Mouse (Mus musculus) forebrain, embryonic 10.5 days (tissue): ENCODE results near the gene Snrpa1. TPM values are rescaled to one million over a fixed set of nuclear protein-coding genes. Genes with fewer than 3 reads are reported as not detected.
A peak's percentile ranks its signal among the peaks of the same experiment; 100 is the strongest.

ENCODE experiments used
- DNase-seq: peaks from one replicate; pipeline ENCODE4 v3.0.0-alpha.2; 2017; ENCODE audit warnings: low spot score; ENCODE audit errors: extremely low spot score
- H3K27ac ChIP-seq: fragments of 300-500 bp; sonication (generic); 2 replicates; pipeline ENCODE4 v1.5.1; 2016; ENCODE audit warnings: mild to moderate bottlenecking
- H3K27me3 ChIP-seq: fragments of 300-500 bp; sonication (generic); 2 replicates; pipeline ENCODE4 v1.6.1; 2016; ENCODE audit warnings: mild to moderate bottlenecking; ENCODE audit not compliant: poor library complexity, severe bottlenecking
- H3K36me3 ChIP-seq: fragments of 300-500 bp; sonication (generic); replicated peaks from 2 replicates; pipeline ENCODE4 v1.6.1; 2016; ENCODE audit warnings: mild to moderate bottlenecking, moderate library complexity
- H3K4me1 ChIP-seq: fragments of 300-500 bp; sonication (generic); 2 replicates; pipeline ENCODE4 v1.6.1; 2016
- H3K4me3 ChIP-seq: fragments of 300-500 bp; sonication (generic); 2 replicates; pipeline ENCODE4 v1.5.1; 2016; ENCODE audit warnings: mild to moderate bottlenecking, moderate library complexity
- H3K9me3 ChIP-seq: fragments of 300-500 bp; sonication (generic); 2 replicates; pipeline ENCODE4 v1.6.1; 2016; ENCODE audit warnings: mild to moderate bottlenecking, moderate library complexity
- WGBS: fragments of 180-500 bp; shearing (Covaris S2); methylation state at CpG from one replicate; pipeline ENCODE4 v1.1.7; 2016; 5-methylcytosine and 5-hydroxymethylcytosine counted together
- polyA plus RNA-seq: library from polyadenylated mRNA; unstranded; fragments of >200 nt; fragmentation: Nextera tagmentation; extraction: Ambion mirVana; gene quantifications from 2 replicates; pipeline ENCODE4 v1.2.1, GENCODE M21; 2016

The Snrpa1 gene
- polyA plus RNA-seq, 1 experiment from 2014 or later = 292 TPM

DNA sequence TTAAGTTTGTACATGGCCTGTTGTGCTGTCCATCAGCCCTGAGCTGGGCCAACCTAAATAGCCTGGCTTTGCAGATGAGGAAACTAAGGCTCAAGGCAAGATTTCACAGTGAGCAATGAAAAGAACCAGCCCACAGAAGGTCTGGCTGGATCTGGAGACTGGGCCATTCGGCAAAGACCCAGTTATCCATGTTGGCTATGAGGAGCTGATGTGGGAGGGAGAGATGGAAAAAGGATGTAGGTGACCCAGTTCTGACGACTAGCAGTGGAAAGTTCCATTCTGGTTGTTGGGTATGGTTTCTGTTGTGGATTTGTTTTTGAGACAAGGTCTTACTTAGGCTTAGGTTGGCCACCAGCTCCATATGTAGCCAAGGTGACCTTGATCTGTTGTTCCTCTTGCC, 29.3 kb downstream of the Snrpa1 start:
- WGBS = 88% methylated on average over 2 of the region's 2 CpGs
- Histone ChIP-seq H3K4me3 (no peak overlapping the region), H3K36me3 (peaks cover 99% of the 10 kb centered on the region), H3K27me3 (no peaks in the 10 kb centered on the region), H3K4me1 (no peaks in the 10 kb centered on the region), H3K9me3 (no peaks in the 10 kb centered on the region), H3K27ac (no peak overlapping the region)
- no peak for DNase-seq

DNA sequence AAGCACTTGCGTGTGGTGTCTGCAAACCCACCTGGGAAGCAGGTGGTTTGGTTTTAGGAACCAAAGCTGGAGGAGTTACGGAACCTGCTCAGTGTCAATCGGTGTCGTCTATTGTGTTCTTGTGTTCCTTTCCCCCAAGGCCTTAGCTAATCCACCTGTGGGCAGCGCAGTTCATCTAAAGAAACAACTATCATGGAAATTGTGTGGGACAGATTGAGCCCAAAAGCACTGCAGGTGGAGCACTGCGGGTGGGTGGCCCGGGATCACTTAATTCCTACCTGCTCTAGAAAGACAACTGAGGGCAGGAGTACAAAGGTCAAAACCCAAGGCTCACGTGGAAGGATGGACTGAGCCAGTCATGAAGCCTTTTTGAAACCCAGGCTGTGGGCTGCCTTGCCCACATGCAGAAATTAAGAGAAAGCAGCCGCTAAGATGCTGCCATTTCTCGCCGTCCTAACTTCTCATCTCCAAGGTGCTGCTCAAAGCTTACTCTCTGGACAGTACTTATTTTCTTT, 31.9 kb downstream of the Snrpa1 start:
- Histone ChIP-seq H3K36me3 (peaks cover 72% of the 10 kb centered on the region), H3K27me3 (no peaks in the 10 kb centered on the region), H3K4me1 (no peaks in the 10 kb centered on the region), H3K9me3 (no peaks in the 10 kb centered on the region), H3K4me3 (no peak overlapping the region), H3K27ac (no peak overlapping the region)
- WGBS = 80% methylated on average over 11 of the region's 11 CpGs
- no peak for DNase-seq

DNA sequence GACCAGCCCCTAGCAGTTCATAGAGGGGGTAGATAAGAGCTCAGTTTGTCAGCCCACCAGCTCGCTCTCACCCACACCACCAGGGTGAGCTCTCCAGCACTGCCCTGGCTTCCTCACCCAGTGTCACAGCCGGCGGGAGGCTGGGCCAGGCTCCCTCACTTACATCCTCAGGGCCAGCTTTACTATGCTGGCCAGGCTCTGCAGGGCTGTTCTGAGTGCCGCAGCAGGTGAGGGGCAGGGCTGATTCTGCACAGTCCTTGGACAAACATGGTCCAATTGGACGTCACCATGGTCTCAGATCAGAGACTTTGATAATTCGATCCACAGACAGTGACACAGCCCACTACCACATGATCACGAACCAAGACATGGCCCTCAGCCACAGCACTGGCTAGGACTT, 32.8 kb downstream of the Snrpa1 start:
- Histone ChIP-seq H3K27ac (no peak overlapping the region), H3K36me3 (peaks cover 64% of the 10 kb centered on the region), H3K27me3 (no peaks in the 10 kb centered on the region), H3K4me1 (no peaks in the 10 kb centered on the region), H3K4me3 (no peak overlapping the region), H3K9me3 (no peaks in the 10 kb centered on the region)
- WGBS = 86% methylated on average over 7 of the region's 7 CpGs
- no peak for DNase-seq

DNA sequence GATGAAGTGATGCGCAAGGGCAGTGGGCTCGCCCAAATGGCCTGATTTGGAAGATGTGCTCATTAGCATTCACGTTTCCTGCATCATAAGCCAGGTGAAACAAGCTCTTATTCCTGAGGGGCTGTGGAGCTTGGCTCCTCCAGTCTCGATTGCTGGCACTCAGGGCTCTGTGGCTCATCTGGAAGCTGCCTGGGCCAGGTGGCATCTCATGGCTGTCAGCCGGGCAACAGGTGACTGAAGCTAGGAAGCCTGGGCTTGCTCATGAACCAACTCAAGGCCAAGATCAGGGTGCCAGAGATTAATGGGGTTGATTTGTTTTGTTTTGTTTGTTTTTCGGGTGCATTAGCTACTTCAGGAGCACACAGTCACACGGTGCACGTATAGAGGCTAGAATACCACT, 33.9 kb downstream of the Snrpa1 start:
- Histone ChIP-seq H3K36me3 (peaks cover 53% of the 10 kb centered on the region), H3K4me3 (no peak overlapping the region), H3K4me1 (no peaks in the 10 kb centered on the region), H3K27ac (no peak overlapping the region), H3K9me3 (no peaks in the 10 kb centered on the region), H3K27me3 (no peaks in the 10 kb centered on the region)
- DNase-seq = no peak
- WGBS = 91% methylated on average over 8 of the region's 8 CpGs

DNA sequence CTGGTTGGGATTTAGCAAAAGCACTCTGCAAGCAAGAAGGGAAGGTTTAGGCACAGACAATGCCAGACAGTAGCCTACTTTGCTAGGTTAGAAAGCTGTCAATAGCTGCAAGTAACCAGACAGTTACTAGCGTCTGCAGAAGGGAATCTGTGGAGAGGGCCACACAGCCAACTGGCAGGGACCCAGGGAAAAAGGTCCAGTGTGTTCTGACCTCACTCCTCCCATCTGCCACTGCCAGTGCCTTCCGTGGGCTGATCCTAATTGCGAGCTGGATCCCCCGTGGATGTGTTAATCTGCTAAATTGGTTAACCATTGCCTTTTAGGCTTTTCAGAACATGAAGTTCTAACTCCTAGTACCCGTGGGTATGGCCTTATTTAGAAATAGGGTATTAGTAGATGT, 35.3 kb downstream of the Snrpa1 start:
- no peak for DNase-seq
- Histone ChIP-seq H3K36me3 (peaks cover 38% of the 10 kb centered on the region), H3K4me3 (no peak overlapping the region), H3K27me3 (no peaks in the 10 kb centered on the region), H3K4me1 (peaks cover 4% of the 10 kb centered on the region; the same call in 1 of the 2 replicates), H3K9me3 (no peaks in the 10 kb centered on the region), H3K27ac (no peak overlapping the region)
- WGBS = 86% methylated on average over 5 of the region's 5 CpGs

DNA sequence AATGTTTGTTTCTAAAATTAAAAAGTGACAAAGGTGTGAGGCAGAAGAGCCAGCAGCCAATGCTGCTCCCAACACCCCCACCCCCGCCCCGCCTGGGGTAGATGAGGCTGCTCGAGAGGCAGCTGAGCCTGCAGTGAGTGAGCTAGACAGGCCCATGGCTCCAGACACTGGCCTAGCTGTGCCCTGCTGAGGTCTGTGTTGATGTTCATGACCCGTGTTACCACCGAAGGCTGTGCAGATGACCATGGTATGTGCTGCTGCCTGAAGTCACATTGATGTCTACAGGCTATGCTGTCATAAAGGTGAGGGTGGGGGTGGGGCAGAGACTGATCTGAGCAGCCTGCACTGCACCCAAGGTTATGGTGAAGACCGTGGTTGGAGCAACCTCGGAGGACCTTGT, 40.0 kb downstream of the Snrpa1 start:
- no peak for DNase-seq
- no peaks in the 10 kb centered on the region for H3K27me3 ChIP-seq
- H3K36me3 ChIP-seq = no peaks in the 10 kb centered on the region
- no peak overlapping the region for H3K27ac ChIP-seq
- no peak overlapping the region for H3K4me3 ChIP-seq
- no peaks in the 10 kb centered on the region for H3K9me3 ChIP-seq
- peaks cover 4% of the 10 kb centered on the region; the same call in 1 of the 2 replicates for H3K4me1 ChIP-seq
- WGBS = 90% methylated on average over 7 of the region's 7 CpGs

DNA sequence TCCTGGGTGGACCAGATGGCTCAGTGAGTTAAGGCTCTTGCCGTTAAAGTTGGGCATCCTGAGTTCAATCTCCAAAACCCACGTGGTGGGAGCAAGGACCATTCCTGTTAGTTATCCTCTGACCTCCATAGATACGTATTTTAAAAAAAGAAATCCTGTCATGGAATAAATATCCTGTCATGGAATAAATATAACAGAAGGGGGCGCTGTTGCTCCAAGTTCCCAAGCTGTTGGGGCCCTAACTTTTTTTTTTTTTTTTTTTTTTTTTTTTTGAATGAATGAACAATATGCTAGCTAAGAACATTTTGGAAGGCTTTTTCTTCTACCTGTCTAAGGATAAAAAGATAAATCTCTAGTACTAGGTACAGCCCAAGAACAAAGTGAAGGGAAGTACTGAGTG, 43.1 kb downstream of the Snrpa1 start:
- WGBS = 4% methylated on average over 4 of the region's 4 CpGs
- no peak for DNase-seq
- H3K27ac ChIP-seq = no peak overlapping the region

DNA sequence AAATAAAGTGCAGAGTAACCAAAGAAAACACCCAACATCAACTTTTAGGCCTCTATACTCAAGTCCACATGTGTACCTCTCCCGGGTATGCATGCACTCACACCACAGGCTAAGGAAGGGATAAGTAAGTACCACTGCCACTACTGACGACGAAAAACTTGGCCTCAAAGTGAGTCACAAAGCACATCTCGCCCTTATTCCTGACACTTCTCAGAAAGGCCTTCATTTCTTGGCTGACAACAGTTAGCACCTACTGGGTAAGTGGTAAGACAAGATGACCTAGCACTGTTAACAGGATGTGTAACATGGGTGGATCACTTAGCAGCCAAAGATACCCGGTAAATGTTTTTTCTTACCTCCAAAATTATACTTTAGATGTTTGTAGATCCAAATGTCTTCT, 45.7 kb downstream of the Snrpa1 start:
- Histone ChIP-seq H3K27ac (no peak overlapping the region), H3K9me3 (no peaks in the 10 kb centered on the region), H3K4me3 (no peak overlapping the region), H3K36me3 (no peaks in the 10 kb centered on the region), H3K27me3 (peaks cover 21% of the 10 kb centered on the region), H3K4me1 (peaks cover 11% of the 10 kb centered on the region)
- WGBS = 92% methylated on average over 5 of the region's 5 CpGs
- no peak for DNase-seq

More for the DNA sequence above, 43.1 kb downstream of the Snrpa1 start:
- peaks cover 4% of the 10 kb centered on the region; the same call in 1 of the 2 replicates for H3K4me1 ChIP-seq
- no peaks in the 10 kb centered on the region for H3K36me3 ChIP-seq
- no peaks in the 10 kb centered on the region for H3K9me3 ChIP-seq
- H3K4me3 ChIP-seq = no peak overlapping the region
- H3K27me3 ChIP-seq = peaks cover 12% of the 10 kb centered on the region

DNA sequence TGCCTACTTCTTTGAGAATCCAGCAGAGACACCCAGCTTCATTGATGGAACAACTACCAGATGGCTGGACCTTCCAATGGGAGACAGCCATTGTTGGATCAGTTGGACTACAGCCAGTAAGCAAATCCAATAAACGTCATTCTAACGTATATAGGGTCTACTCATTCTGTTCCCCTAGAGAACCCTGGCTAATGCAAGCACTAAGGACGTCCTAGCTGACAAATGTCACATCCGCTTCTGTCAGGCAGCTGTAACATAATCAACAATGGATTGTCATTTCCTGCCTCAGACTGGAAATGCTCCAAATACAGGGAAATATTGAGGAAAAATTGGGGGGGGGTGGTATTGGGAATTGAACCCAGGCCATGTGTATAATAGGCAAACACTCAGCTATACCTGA, 47.0 kb downstream of the Snrpa1 start:
- H3K27me3 ChIP-seq = peaks cover 21% of the 10 kb centered on the region
- H3K9me3 ChIP-seq = no peaks in the 10 kb centered on the region
- no peaks in the 10 kb centered on the region for H3K36me3 ChIP-seq
- no peak for DNase-seq
- peaks cover 13% of the 10 kb centered on the region for H3K4me1 ChIP-seq
- 85% methylated on average over 4 of the region's 4 CpGs for WGBS
- H3K4me3 ChIP-seq = no peak overlapping the region
- H3K27ac ChIP-seq = no peak overlapping the region

DNA sequence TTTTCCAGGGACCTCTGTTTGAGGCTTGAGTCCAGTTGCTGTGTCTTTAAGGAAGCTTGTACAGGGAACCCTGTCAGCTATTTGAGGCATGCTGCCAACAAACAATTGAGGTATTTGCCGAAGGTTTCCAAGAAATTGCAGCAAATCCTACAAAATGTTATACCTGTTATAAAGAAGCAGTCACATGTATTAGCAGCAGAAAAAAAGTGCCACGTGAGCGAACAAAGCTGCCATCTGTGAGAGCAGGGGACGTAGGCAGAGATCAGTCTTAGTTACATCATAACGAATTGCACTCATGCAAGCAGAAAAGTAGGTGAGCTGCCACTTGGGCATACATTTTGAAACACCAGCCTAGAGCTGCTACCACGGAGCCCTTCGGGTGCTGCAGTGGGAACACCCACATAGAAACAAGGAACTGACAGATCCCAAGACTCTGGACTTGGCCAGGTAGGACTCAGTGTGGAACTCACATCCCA, 47.8 kb downstream of the Snrpa1 start:
- 85% methylated on average over 7 of the region's 7 CpGs for WGBS
- H3K27ac ChIP-seq = no peak overlapping the region
- H3K4me1 ChIP-seq = peaks cover 22% of the 10 kb centered on the region
- no peak overlapping the region for H3K4me3 ChIP-seq
- H3K27me3 ChIP-seq = peaks cover 21% of the 10 kb centered on the region
- no peaks in the 10 kb centered on the region for H3K9me3 ChIP-seq
- no peak for DNase-seq
- no peaks in the 10 kb centered on the region for H3K36me3 ChIP-seq

DNA sequence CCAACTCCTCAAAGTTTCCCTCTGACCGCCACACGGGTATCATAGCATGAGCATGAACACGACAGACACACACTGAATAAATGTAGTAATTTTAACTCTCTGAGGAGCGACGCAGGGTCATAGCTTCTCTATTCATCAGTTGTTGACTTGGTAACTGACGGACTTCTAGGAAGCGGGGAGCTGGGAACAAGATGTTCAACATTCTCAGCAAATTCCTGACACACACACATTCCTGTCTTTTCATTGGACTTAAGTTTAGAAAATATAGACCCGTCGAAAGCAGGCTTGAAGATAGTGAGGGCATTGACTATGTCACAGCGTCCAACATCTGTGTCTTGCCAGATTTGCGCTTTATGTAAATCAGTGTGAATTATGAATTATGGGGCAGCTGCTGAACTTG, 48.4 kb downstream of the Snrpa1 start:
- Histone ChIP-seq H3K27ac (no peak overlapping the region), H3K4me3 (no peak overlapping the region), H3K36me3 (no peaks in the 10 kb centered on the region; the same call in 1 of the 2 replicates), H3K9me3 (no peaks in the 10 kb centered on the region), H3K4me1 (peaks cover 27% of the 10 kb centered on the region), H3K27me3 (peaks cover 21% of the 10 kb centered on the region)
- no peak for DNase-seq
- WGBS = 87% methylated on average over 11 of the region's 11 CpGs

DNA sequence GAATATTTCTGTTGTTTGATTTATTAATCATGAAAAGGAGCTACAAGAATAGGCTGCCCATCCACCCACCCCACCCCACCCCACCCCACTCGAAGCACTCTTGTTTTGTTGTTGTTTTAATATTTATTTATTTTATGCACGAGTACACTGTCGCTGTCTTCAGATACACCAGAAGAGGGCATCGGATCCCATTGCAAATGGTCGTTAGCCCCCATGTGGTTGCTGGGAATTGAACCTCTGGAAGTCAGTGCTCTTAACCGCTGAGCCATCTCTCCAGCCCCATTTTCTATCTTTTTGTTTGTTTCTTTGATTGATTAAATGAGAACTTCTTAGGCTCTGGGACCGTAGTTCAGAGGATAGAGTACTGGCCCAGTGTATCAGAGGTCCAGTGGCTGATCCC, 49.1 kb downstream of the Snrpa1 start:
- no peak overlapping the region for H3K27ac ChIP-seq
- 14% methylated on average over 7 of the region's 7 CpGs for WGBS
- DNase-seq = peak; percentile 37

DNA sequence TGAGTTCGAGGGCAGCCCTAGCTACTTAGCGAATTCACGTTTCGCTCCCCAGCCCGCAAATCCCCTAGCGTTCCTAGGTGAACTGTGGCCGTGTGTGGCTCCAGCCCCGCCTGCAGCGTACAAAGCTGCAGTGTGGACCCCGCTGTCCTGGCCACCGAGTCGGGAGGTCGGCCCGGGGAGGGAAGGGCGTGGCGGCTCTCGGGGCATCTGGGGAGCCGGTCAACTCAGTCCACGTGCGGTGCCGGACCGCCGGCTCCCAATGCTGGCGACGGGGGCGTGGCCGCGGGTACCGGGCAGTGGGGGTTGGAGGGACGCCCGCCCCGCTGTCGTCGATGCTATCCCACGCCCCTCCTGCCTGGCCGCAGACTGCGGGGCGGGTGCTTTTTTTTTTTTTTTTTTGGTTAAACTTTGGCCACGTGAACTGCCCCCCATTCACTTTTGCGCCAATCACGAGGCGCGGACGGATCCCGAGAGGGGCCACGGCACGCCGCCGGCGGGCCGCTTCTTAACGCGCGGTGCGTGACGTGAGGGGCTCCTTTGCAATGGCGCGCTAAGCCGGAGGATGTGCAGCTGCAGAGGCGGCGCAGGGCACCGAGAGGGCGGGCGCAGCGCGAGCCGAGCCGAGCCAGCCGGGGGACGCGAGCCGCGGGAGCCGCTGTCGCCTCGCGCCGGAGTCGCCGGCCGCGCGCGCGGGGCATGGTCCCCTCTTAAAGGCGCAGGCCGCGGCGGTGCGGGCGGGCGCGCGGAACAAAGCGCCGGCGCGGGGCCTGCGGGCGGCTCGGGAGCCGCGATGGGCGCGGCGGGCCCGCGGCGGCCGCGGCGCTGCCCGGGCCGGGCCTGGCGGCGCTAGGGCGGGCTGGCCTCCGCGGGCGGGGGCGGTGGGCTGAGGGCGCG, 50.4 kb downstream of the Snrpa1 start, which contains the start of gene Chsy1:
Gene Chsy1, plus strand, starts transcription at position 555 of the 894 bp plus-strand sequence.
- H3K4me1 ChIP-seq = peaks cover 41% of the 10 kb centered on the region
- H3K27ac ChIP-seq = peak within 1 kb of the TSS; percentile 97
- H3K36me3 ChIP-seq = peaks cover 4% of the 10 kb centered on the region
- peak within 1 kb of the TSS; percentile 96 for H3K4me3 ChIP-seq
- no peaks in the 10 kb centered on the region for H3K9me3 ChIP-seq
- H3K27me3 ChIP-seq = peaks cover 21% of the 10 kb centered on the region
- DNase-seq = peak; percentile 90
- WGBS = 2% methylated on average over 122 of the region's 123 CpGs

More for the DNA sequence above, 49.1 kb downstream of the Snrpa1 start:
- no peaks in the 10 kb centered on the region for H3K9me3 ChIP-seq
- H3K36me3 ChIP-seq = peaks cover 4% of the 10 kb centered on the region
- peaks cover 21% of the 10 kb centered on the region for H3K27me3 ChIP-seq
- H3K4me1 ChIP-seq = peaks cover 32% of the 10 kb centered on the region
- no peak overlapping the region for H3K4me3 ChIP-seq
